Mouse (Mus musculus) embryonic fibroblast, embryonic 13.5 days (primary cell): ENCODE measurements around the gene Sat2.

Experiments used
- CTCF ChIP-seq: IDR thresholded peaks from 2 replicates; pipeline ENCODE4 v1.5.1; 2011; ENCODE audit warnings: mild to moderate bottlenecking, control low read depth, low read length, moderate library complexity, borderline replicate concordance; ENCODE audit not compliant: insufficient read depth
- POLR2A ChIP-seq: IDR thresholded peaks from 2 replicates; pipeline ENCODE4 v1.6.1; 2011; ENCODE audit warnings: low read depth, mild to moderate bottlenecking, control low read depth, low read length, moderate library complexity

GRCm38 (mm10) chr11:69661221-69661881, 39.5 kb downstream of the Sat2 start:
- TF ChIP-seq POLR2A (no peak), CTCF (no peak)
